Mouse (Mus musculus): ENCODE data around the gene Fyb.

Fyb gene

GRCm38 (mm10) chr15:6658081-6658480 is 135.4 kb downstream of the Fyb start:
- no peak for DNase-seq (ENCODE audit: low read depth, low spot score)

GRCm38 (mm10) chr15:6661951-6662350 is 139.3 kb downstream of the Fyb start:
- DNase-seq (ENCODE audit: low read depth, low spot score) = no peak

- DNase-seq (ENCODE audit: low read depth, low spot score) = no peak
Observed at GRCm38 (mm10) chr15:6663991-6664390, 141.3 kb downstream of the Fyb start.

- no peak for DNase-seq (ENCODE audit: low read depth, low spot score)
Observed at GRCm38 (mm10) chr15:6666072-6666471, 143.4 kb downstream of the Fyb start.

GRCm38 (mm10) chr15:6668793-6669437 is 146.3 kb downstream of the Fyb start:
- DNase-seq (ENCODE audit: low read depth, low spot score) = no peak

GRCm38 (mm10) chr15:6678479-6678878 is 155.8 kb downstream of the Fyb start:
- no peak for DNase-seq (ENCODE audit: low read depth, low spot score)

GRCm38 (mm10) chr15:6702164-6702563 is 179.5 kb downstream of the Fyb start:
- DNase-seq (ENCODE audit: low read depth, low spot score) = peak; percentile 26

GRCm38 (mm10) chr15:6705351-6705901 is 182.8 kb downstream of the Fyb start:
- peak; percentile 81 for DNase-seq (ENCODE audit: low read depth, low spot score)

GRCm38 (mm10) chr15:6707551-6707935 is 184.9 kb downstream of the Fyb start:
- DNase-seq (ENCODE audit: low read depth, low spot score) = peak; percentile 74

GRCm38 (mm10) chr15:6707936-6708525 is 185.4 kb downstream of the Fyb start, which contains the start of gene Rictor:
Rictor (plus strand) TSS chr15:6708379.
- DNase-seq (ENCODE audit: low read depth, low spot score) = peak; percentile 86

GRCm38 (mm10) chr15:6708526-6709441 is 186.1 kb downstream of the Fyb start:
- peak; percentile 59 for DNase-seq (ENCODE audit: low read depth, low spot score)

GRCm38 (mm10) chr15:6709618-6710017 is 187.0 kb downstream of the Fyb start:
- DNase-seq (ENCODE audit: low read depth, low spot score) = peak; percentile 17

- DNase-seq (ENCODE audit: low read depth, low spot score) = no peak
Observed at GRCm38 (mm10) chr15:6710341-6710740, 187.7 kb downstream of the Fyb start.

GRCm38 (mm10) chr15:6711226-6711625 is 188.6 kb downstream of the Fyb start:
- DNase-seq (ENCODE audit: low read depth, low spot score) = no peak
